Mouse (Mus musculus): ENCODE data around the gene Tgfa. TPM values are rescaled to one million over a fixed set of nuclear protein-coding genes. Genes with fewer than 3 reads are reported as not detected.
A peak's percentile ranks its signal among the peaks of the same experiment; 100 is the strongest.

Gene Tgfa
- total and polyA plus RNA-seq, 3 experiments = 0.80 to 1.6 (median 1.0) TPM

- H3K4me1 ChIP-seq (ENCODE audit: control insufficient read depth, insufficient read depth, low read length) = no peaks in the 10 kb centered on the region
- TF ChIP-seq EP300 (IDR thresholded peaks at IDR 0.05; ENCODE audit: insufficient read depth, low read depth, low read length) (no peak), POLR2A (IDR thresholded peaks at IDR 0.05; ENCODE audit: insufficient read depth, low read depth, low read length) (no peak), CTCF (IDR thresholded peaks at IDR 0.05) (no peak)
- no peak overlapping the region for H3K27ac ChIP-seq
- WGBS = 60% methylated on average over 3 of the region's 3 CpGs
- no peak overlapping the region for H3K4me3 ChIP-seq
- DNase-seq = no peak
- intact Hi-C loops (cut with DNase I) = no loop called here
- H3K9ac ChIP-seq (ENCODE audit: low read depth, low read length) = no peak overlapping the region
- H3K79me2 ChIP-seq (replicated peaks; ENCODE audit: control insufficient read depth, insufficient read depth, low read length) = no peaks in the 10 kb centered on the region
- H3K36me3 ChIP-seq (ENCODE audit: control insufficient read depth, insufficient read depth, low read length) = no peaks in the 10 kb centered on the region
- H3K27me3 ChIP-seq (ENCODE audit: control insufficient read depth, insufficient read depth, low read length) = no peaks in the 10 kb centered on the region
These were observed 18.0 kb downstream of the Tgfa start for GRCm38 (mm10) chr6:86212871-86213640.

- intact Hi-C loops (cut with DNase I) = no loop called here
- no peak for DNase-seq
- no peaks in the 10 kb centered on the region for H3K36me3 ChIP-seq (ENCODE audit: control insufficient read depth, insufficient read depth, low read length)
- no peak overlapping the region for H3K4me3 ChIP-seq
- H3K27me3 ChIP-seq (ENCODE audit: control insufficient read depth, insufficient read depth, low read length) = no peaks in the 10 kb centered on the region
- no peaks in the 10 kb centered on the region for H3K4me1 ChIP-seq (ENCODE audit: control insufficient read depth, insufficient read depth, low read length)
- H3K27ac ChIP-seq = no peak overlapping the region
- TF ChIP-seq EP300 (IDR thresholded peaks at IDR 0.05; ENCODE audit: insufficient read depth, low read depth, low read length) (no peak), CTCF (IDR thresholded peaks at IDR 0.05) (no peak), POLR2A (IDR thresholded peaks at IDR 0.05; ENCODE audit: insufficient read depth, low read depth, low read length) (no peak)
- no peaks in the 10 kb centered on the region for H3K79me2 ChIP-seq (replicated peaks; ENCODE audit: control insufficient read depth, insufficient read depth, low read length)
- H3K9ac ChIP-seq (ENCODE audit: low read depth, low read length) = no peak overlapping the region
- 92% methylated on average over 2 of the region's 2 CpGs for WGBS
These were observed 23.0 kb downstream of the Tgfa start for GRCm38 (mm10) chr6:86218066-86218465.

- Histone ChIP-seq H3K4me1 (ENCODE audit: control insufficient read depth, insufficient read depth, low read length) (no peaks in the 10 kb centered on the region), H3K36me3 (ENCODE audit: control insufficient read depth, insufficient read depth, low read length) (no peaks in the 10 kb centered on the region), H3K79me2 (replicated peaks; ENCODE audit: control insufficient read depth, insufficient read depth, low read length) (no peaks in the 10 kb centered on the region), H3K27me3 (ENCODE audit: control insufficient read depth, insufficient read depth, low read length) (no peaks in the 10 kb centered on the region), H3K9ac (ENCODE audit: low read depth, low read length) (no peak overlapping the region), H3K4me3 (no peak overlapping the region), H3K27ac (no peak overlapping the region)
- 68% methylated on average over 4 of the region's 4 CpGs for WGBS
- DNase-seq = no peak
- intact Hi-C loops (cut with DNase I) = no loop called here
- no peak for TF ChIP-seq EP300 (IDR thresholded peaks at IDR 0.05; ENCODE audit: insufficient read depth, low read depth, low read length)
- no peak for TF ChIP-seq CTCF (IDR thresholded peaks at IDR 0.05)
- no peak for TF ChIP-seq POLR2A (IDR thresholded peaks at IDR 0.05; ENCODE audit: insufficient read depth, low read depth, low read length)
These were observed 23.7 kb downstream of the Tgfa start for GRCm38 (mm10) chr6:86218739-86219138.

- Histone ChIP-seq H3K36me3 (ENCODE audit: control insufficient read depth, insufficient read depth, low read length) (no peaks in the 10 kb centered on the region), H3K79me2 (replicated peaks; ENCODE audit: control insufficient read depth, insufficient read depth, low read length) (no peaks in the 10 kb centered on the region), H3K9ac (ENCODE audit: low read depth, low read length) (no peak overlapping the region), H3K27me3 (ENCODE audit: control insufficient read depth, insufficient read depth, low read length) (no peaks in the 10 kb centered on the region), H3K4me3 (no peak overlapping the region), H3K27ac (no peak overlapping the region), H3K4me1 (ENCODE audit: control insufficient read depth, insufficient read depth, low read length) (no peaks in the 10 kb centered on the region)
- TF ChIP-seq CTCF (IDR thresholded peaks at IDR 0.05) (no peak), EP300 (IDR thresholded peaks at IDR 0.05; ENCODE audit: insufficient read depth, low read depth, low read length) (no peak), POLR2A (IDR thresholded peaks at IDR 0.05; ENCODE audit: insufficient read depth, low read depth, low read length) (no peak)
- peak in 1 of 2 experiments; percentile 45 for DNase-seq
- intact Hi-C loops (cut with DNase I) = no loop called here
- WGBS = 30% methylated on average over 5 of the region's 5 CpGs
These were observed 24.5 kb downstream of the Tgfa start for GRCm38 (mm10) chr6:86219494-86219893.

GRCm38 (mm10) chr6:86220171-86220570, 25.1 kb downstream of the Tgfa start:
- intact Hi-C loops (cut with DNase I) = no loop called here
- TF ChIP-seq POLR2A (IDR thresholded peaks at IDR 0.05; ENCODE audit: insufficient read depth, low read depth, low read length) (no peak), CTCF (IDR thresholded peaks at IDR 0.05) (no peak), EP300 (IDR thresholded peaks at IDR 0.05; ENCODE audit: insufficient read depth, low read depth, low read length) (no peak)

GRCm38 (mm10) chr6:86222381-86222780, 27.4 kb downstream of the Tgfa start:
- Histone ChIP-seq H3K27ac (no peak overlapping the region), H3K4me1 (ENCODE audit: control insufficient read depth, insufficient read depth, low read length) (no peaks in the 10 kb centered on the region), H3K27me3 (ENCODE audit: control insufficient read depth, insufficient read depth, low read length) (no peaks in the 10 kb centered on the region), H3K36me3 (ENCODE audit: control insufficient read depth, insufficient read depth, low read length) (no peaks in the 10 kb centered on the region), H3K4me3 (no peak overlapping the region), H3K79me2 (replicated peaks; ENCODE audit: control insufficient read depth, insufficient read depth, low read length) (no peaks in the 10 kb centered on the region), H3K9ac (ENCODE audit: low read depth, low read length) (no peak overlapping the region)
- TF ChIP-seq CTCF (IDR thresholded peaks at IDR 0.05) (no peak), EP300 (IDR thresholded peaks at IDR 0.05; ENCODE audit: insufficient read depth, low read depth, low read length) (no peak), POLR2A (IDR thresholded peaks at IDR 0.05; ENCODE audit: insufficient read depth, low read depth, low read length) (no peak)
- DNase-seq = no peak
- WGBS = 52% methylated on average over 7 of the region's 7 CpGs
- intact Hi-C loops (cut with DNase I) = no loop called here

More at GRCm38 (mm10) chr6:86220171-86220570, 25.1 kb downstream of the Tgfa start:
- no peak overlapping the region for H3K9ac ChIP-seq (ENCODE audit: low read depth, low read length)
- 85% methylated on average over 4 of the region's 4 CpGs for WGBS
- H3K4me3 ChIP-seq = no peak overlapping the region
- H3K4me1 ChIP-seq (ENCODE audit: control insufficient read depth, insufficient read depth, low read length) = no peaks in the 10 kb centered on the region
- no peak for DNase-seq
- H3K79me2 ChIP-seq (replicated peaks; ENCODE audit: control insufficient read depth, insufficient read depth, low read length) = no peaks in the 10 kb centered on the region
- H3K36me3 ChIP-seq (ENCODE audit: control insufficient read depth, insufficient read depth, low read length) = no peaks in the 10 kb centered on the region
- H3K27ac ChIP-seq = no peak overlapping the region
- H3K27me3 ChIP-seq (ENCODE audit: control insufficient read depth, insufficient read depth, low read length) = no peaks in the 10 kb centered on the region
